Mouse (Mus musculus): ENCODE data around the gene Hlx.
A peak's percentile ranks its signal among the peaks of the same experiment; 100 is the strongest.

Hlx gene

GRCm38 (mm10) chr1:184732556-184733049, at the start of gene Hlx:
Gene Hlx, minus strand, starts transcription at chr1:184732619.
- H3K9me3 ChIP-seq (ENCODE audit: low read length): no peaks in the 10 kb centered on the region
- TF ChIP-seq POU5F1 (IDR thresholded peaks at IDR 0.05; ENCODE audit: borderline replicate concordance, low read length): no peak
- no peak for TF ChIP-seq CTCF (conservative IDR thresholded peaks at IDR 0.05; ENCODE audit: low read length)
- no peak for TF ChIP-seq NANOG (IDR thresholded peaks at IDR 0.05; ENCODE audit: borderline replicate concordance, low read length)
- H3K4me1 ChIP-seq (replicated peaks; ENCODE audit: low read depth, low read length): peaks cover 36% of the 10 kb centered on the region
- peak within 1 kb of the TSS; percentile 80 for H3K4me3 ChIP-seq (replicated peaks; ENCODE audit: low read length)
- no peaks in the 10 kb centered on the region for H3K36me3 ChIP-seq (ENCODE audit: insufficient read depth, low read length)
- peaks cover 92% of the 10 kb centered on the region for H3K27me3 ChIP-seq (ENCODE audit: insufficient read depth, low read length)

- H3K9me3 ChIP-seq (ENCODE audit: low read length): no peaks in the 10 kb centered on the region
- H3K36me3 ChIP-seq (ENCODE audit: insufficient read depth, low read length): no peaks in the 10 kb centered on the region
- no peak overlapping the region for H3K4me3 ChIP-seq (replicated peaks; ENCODE audit: low read length)
- TF ChIP-seq CTCF (conservative IDR thresholded peaks at IDR 0.05; ENCODE audit: low read length) (no peak), POU5F1 (IDR thresholded peaks at IDR 0.05; ENCODE audit: borderline replicate concordance, low read length) (no peak), NANOG (IDR thresholded peaks at IDR 0.05; ENCODE audit: borderline replicate concordance, low read length) (no peak)
- H3K27me3 ChIP-seq (ENCODE audit: insufficient read depth, low read length): no peaks in the 10 kb centered on the region
- peaks cover 18% of the 10 kb centered on the region for H3K4me1 ChIP-seq (replicated peaks; ENCODE audit: low read depth, low read length)
These were observed 49.7 kb upstream of the Hlx start for GRCm38 (mm10) chr1:184782161-184782513.

GRCm38 (mm10) chr1:184781286-184782160, 49.1 kb upstream of the Hlx start:
- H3K4me1 ChIP-seq (replicated peaks; ENCODE audit: low read depth, low read length): peaks cover 16% of the 10 kb centered on the region
- H3K27me3 ChIP-seq (ENCODE audit: insufficient read depth, low read length): no peaks in the 10 kb centered on the region
- no peaks in the 10 kb centered on the region for H3K36me3 ChIP-seq (ENCODE audit: insufficient read depth, low read length)
- H3K4me3 ChIP-seq (replicated peaks; ENCODE audit: low read length): no peak overlapping the region
- no peaks in the 10 kb centered on the region for H3K9me3 ChIP-seq (ENCODE audit: low read length)
- TF ChIP-seq POU5F1 (IDR thresholded peaks at IDR 0.05; ENCODE audit: borderline replicate concordance, low read length) (no peak), CTCF (conservative IDR thresholded peaks at IDR 0.05; ENCODE audit: low read length) (no peak), NANOG (IDR thresholded peaks at IDR 0.05; ENCODE audit: borderline replicate concordance, low read length) (no peak)

- Histone ChIP-seq H3K9me3 (ENCODE audit: low read length) (no peaks in the 10 kb centered on the region), H3K27me3 (ENCODE audit: insufficient read depth, low read length) (0 out of 2 replicates have a peak, but pooled peaks cover 3% of the 10 kb centered on the region), H3K4me3 (replicated peaks; ENCODE audit: low read length) (no peak overlapping the region), H3K36me3 (ENCODE audit: insufficient read depth, low read length) (no peaks in the 10 kb centered on the region), H3K4me1 (replicated peaks; ENCODE audit: low read depth, low read length) (peaks cover 12% of the 10 kb centered on the region)
- no peak for TF ChIP-seq CTCF (conservative IDR thresholded peaks at IDR 0.05; ENCODE audit: low read length)
- no peak for TF ChIP-seq NANOG (IDR thresholded peaks at IDR 0.05; ENCODE audit: borderline replicate concordance, low read length)
- no peak for TF ChIP-seq POU5F1 (IDR thresholded peaks at IDR 0.05; ENCODE audit: borderline replicate concordance, low read length)
These were observed 45.7 kb upstream of the Hlx start for GRCm38 (mm10) chr1:184778157-184778556.

- H3K9me3 ChIP-seq (ENCODE audit: low read length): no peaks in the 10 kb centered on the region
- 0 out of 2 replicates have a peak, but pooled peaks cover 4% of the 10 kb centered on the region for H3K27me3 ChIP-seq (ENCODE audit: insufficient read depth, low read length)
- no peak overlapping the region for H3K4me3 ChIP-seq (replicated peaks; ENCODE audit: low read length)
- TF ChIP-seq CTCF (conservative IDR thresholded peaks at IDR 0.05; ENCODE audit: low read length): peak; percentile 56
- TF ChIP-seq POU5F1 (IDR thresholded peaks at IDR 0.05; ENCODE audit: borderline replicate concordance, low read length): no peak
- TF ChIP-seq NANOG (IDR thresholded peaks at IDR 0.05; ENCODE audit: borderline replicate concordance, low read length): no peak
- peaks cover 14% of the 10 kb centered on the region for H3K4me1 ChIP-seq (replicated peaks; ENCODE audit: low read depth, low read length)
- H3K36me3 ChIP-seq (ENCODE audit: insufficient read depth, low read length): no peaks in the 10 kb centered on the region
These were observed 44.8 kb upstream of the Hlx start for GRCm38 (mm10) chr1:184777061-184777795.

GRCm38 (mm10) chr1:184775289-184775688, 42.9 kb upstream of the Hlx start:
- Histone ChIP-seq H3K36me3 (ENCODE audit: insufficient read depth, low read length) (no peaks in the 10 kb centered on the region), H3K27me3 (ENCODE audit: insufficient read depth, low read length) (peaks cover 13% of the 10 kb centered on the region)
- TF ChIP-seq CTCF (conservative IDR thresholded peaks at IDR 0.05; ENCODE audit: low read length) (no peak), POU5F1 (IDR thresholded peaks at IDR 0.05; ENCODE audit: borderline replicate concordance, low read length) (no peak), NANOG (IDR thresholded peaks at IDR 0.05; ENCODE audit: borderline replicate concordance, low read length) (no peak)

GRCm38 (mm10) chr1:184771891-184772249, 39.5 kb upstream of the Hlx start:
- Histone ChIP-seq H3K9me3 (ENCODE audit: low read length) (no peaks in the 10 kb centered on the region), H3K27me3 (ENCODE audit: insufficient read depth, low read length) (peaks cover 22% of the 10 kb centered on the region), H3K36me3 (ENCODE audit: insufficient read depth, low read length) (no peaks in the 10 kb centered on the region), H3K4me1 (replicated peaks; ENCODE audit: low read depth, low read length) (peaks cover 17% of the 10 kb centered on the region), H3K4me3 (replicated peaks; ENCODE audit: low read length) (0 out of 2 replicates have a peak overlapping the region, but pooled peaks have one; percentile 26)
- TF ChIP-seq CTCF (conservative IDR thresholded peaks at IDR 0.05; ENCODE audit: low read length): no peak
- TF ChIP-seq NANOG (IDR thresholded peaks at IDR 0.05; ENCODE audit: borderline replicate concordance, low read length): no peak
- no peak for TF ChIP-seq POU5F1 (IDR thresholded peaks at IDR 0.05; ENCODE audit: borderline replicate concordance, low read length)

More at GRCm38 (mm10) chr1:184775289-184775688, 42.9 kb upstream of the Hlx start:
- Histone ChIP-seq H3K9me3 (ENCODE audit: low read length) (no peaks in the 10 kb centered on the region), H3K4me3 (replicated peaks; ENCODE audit: low read length) (no peak overlapping the region), H3K4me1 (replicated peaks; ENCODE audit: low read depth, low read length) (peaks cover 24% of the 10 kb centered on the region)
